Mouse (Mus musculus): Measurements from ENCODE around the gene Sectm1b. TPM values are rescaled to one million over a fixed set of nuclear protein-coding genes. Genes with fewer than 3 reads are reported as not detected.

Sectm1b gene
- polyA plus RNA-seq, 1 experiment from 2014 or later: not detected

GRCm38 (mm10) chr11:121099762-121100161 is 36.4 kb upstream of the Sectm1b start:
- no peaks in the 10 kb centered on the region for H3K27me3 ChIP-seq (replicated peaks; ENCODE audit: control insufficient read depth, insufficient read depth, low read length)
- H3K36me3 ChIP-seq (ENCODE audit: control insufficient read depth, insufficient read depth): no peaks in the 10 kb centered on the region
- no peaks in the 10 kb centered on the region for H3K9me3 ChIP-seq (ENCODE audit: control insufficient read depth, low read length)
- H3K4me1 ChIP-seq (replicated peaks; ENCODE audit: control insufficient read depth, insufficient read depth, low read length): no peaks in the 10 kb centered on the region
- H3K4me3 ChIP-seq (replicated peaks; ENCODE audit: low read length): no peak overlapping the region
- WGBS: 75% methylated on average over 7 of the region's 7 CpGs
- ATAC-seq: no peak
- H3K27ac ChIP-seq (ENCODE audit: low read length): no peak overlapping the region
- no peak overlapping the region for H3K9ac ChIP-seq (replicated peaks; ENCODE audit: low read depth, low read length)
- no peak overlapping the region for H3K4me2 ChIP-seq (ENCODE audit: low read length)

- H3K9ac ChIP-seq (replicated peaks; ENCODE audit: low read depth, low read length): no peak overlapping the region
- ATAC-seq: no peak
- H3K27me3 ChIP-seq (replicated peaks; ENCODE audit: control insufficient read depth, insufficient read depth, low read length): no peaks in the 10 kb centered on the region
- H3K4me1 ChIP-seq (replicated peaks; ENCODE audit: control insufficient read depth, insufficient read depth, low read length): no peaks in the 10 kb centered on the region
- no peaks in the 10 kb centered on the region for H3K36me3 ChIP-seq (ENCODE audit: control insufficient read depth, insufficient read depth)
- WGBS: 91% methylated on average over 14 of the region's 14 CpGs
- H3K27ac ChIP-seq (ENCODE audit: low read length): no peak overlapping the region
- H3K9me3 ChIP-seq (ENCODE audit: control insufficient read depth, low read length): no peaks in the 10 kb centered on the region
- no peak overlapping the region for H3K4me3 ChIP-seq (replicated peaks; ENCODE audit: low read length)
- H3K4me2 ChIP-seq (ENCODE audit: low read length): no peak overlapping the region
Measured at GRCm38 (mm10) chr11:121092606-121093585, 29.5 kb upstream of the Sectm1b start.

GRCm38 (mm10) chr11:121090943-121091342 is 27.6 kb upstream of the Sectm1b start:
- Histone ChIP-seq H3K36me3 (ENCODE audit: control insufficient read depth, insufficient read depth) (no peaks in the 10 kb centered on the region), H3K4me1 (replicated peaks; ENCODE audit: control insufficient read depth, insufficient read depth, low read length) (no peaks in the 10 kb centered on the region), H3K27me3 (replicated peaks; ENCODE audit: control insufficient read depth, insufficient read depth, low read length) (no peaks in the 10 kb centered on the region), H3K9ac (replicated peaks; ENCODE audit: low read depth, low read length) (no peak overlapping the region), H3K4me2 (ENCODE audit: low read length) (no peak overlapping the region), H3K27ac (ENCODE audit: low read length) (no peak overlapping the region), H3K9me3 (ENCODE audit: control insufficient read depth, low read length) (no peaks in the 10 kb centered on the region), H3K4me3 (replicated peaks; ENCODE audit: low read length) (no peak overlapping the region)
- no peak for ATAC-seq
- 68% methylated on average over 4 of the region's 4 CpGs for WGBS

- Histone ChIP-seq H3K27ac (ENCODE audit: low read length) (no peak overlapping the region), H3K36me3 (ENCODE audit: control insufficient read depth, insufficient read depth) (no peaks in the 10 kb centered on the region), H3K9me3 (ENCODE audit: control insufficient read depth, low read length) (no peaks in the 10 kb centered on the region), H3K4me1 (replicated peaks; ENCODE audit: control insufficient read depth, insufficient read depth, low read length) (no peaks in the 10 kb centered on the region), H3K9ac (replicated peaks; ENCODE audit: low read depth, low read length) (no peak overlapping the region), H3K4me3 (replicated peaks; ENCODE audit: low read length) (no peak overlapping the region), H3K4me2 (ENCODE audit: low read length) (no peak overlapping the region), H3K27me3 (replicated peaks; ENCODE audit: control insufficient read depth, insufficient read depth, low read length) (no peaks in the 10 kb centered on the region)
- ATAC-seq: no peak
- WGBS: 89% methylated on average over 2 of the region's 2 CpGs
Measured at GRCm38 (mm10) chr11:121089756-121090546, 26.6 kb upstream of the Sectm1b start.

GRCm38 (mm10) chr11:121088997-121089396 is 25.6 kb upstream of the Sectm1b start:
- no peaks in the 10 kb centered on the region for H3K4me1 ChIP-seq (replicated peaks; ENCODE audit: control insufficient read depth, insufficient read depth, low read length)
- no peaks in the 10 kb centered on the region for H3K36me3 ChIP-seq (ENCODE audit: control insufficient read depth, insufficient read depth)
- no peak overlapping the region for H3K27ac ChIP-seq (ENCODE audit: low read length)
- no peak for ATAC-seq
- no peaks in the 10 kb centered on the region for H3K9me3 ChIP-seq (ENCODE audit: control insufficient read depth, low read length)
- H3K27me3 ChIP-seq (replicated peaks; ENCODE audit: control insufficient read depth, insufficient read depth, low read length): no peaks in the 10 kb centered on the region
- WGBS: 81% methylated on average over 6 of the region's 6 CpGs
- H3K4me3 ChIP-seq (replicated peaks; ENCODE audit: low read length): no peak overlapping the region
- H3K9ac ChIP-seq (replicated peaks; ENCODE audit: low read depth, low read length): no peak overlapping the region
- H3K4me2 ChIP-seq (ENCODE audit: low read length): no peak overlapping the region

- Histone ChIP-seq H3K36me3 (ENCODE audit: control insufficient read depth, insufficient read depth) (no peaks in the 10 kb centered on the region), H3K4me1 (replicated peaks; ENCODE audit: control insufficient read depth, insufficient read depth, low read length) (no peaks in the 10 kb centered on the region), H3K9ac (replicated peaks; ENCODE audit: low read depth, low read length) (no peak overlapping the region), H3K9me3 (ENCODE audit: control insufficient read depth, low read length) (no peaks in the 10 kb centered on the region), H3K27ac (ENCODE audit: low read length) (no peak overlapping the region), H3K4me3 (replicated peaks; ENCODE audit: low read length) (no peak overlapping the region), H3K27me3 (replicated peaks; ENCODE audit: control insufficient read depth, insufficient read depth, low read length) (no peaks in the 10 kb centered on the region), H3K4me2 (ENCODE audit: low read length) (no peak overlapping the region)
- WGBS: 49% methylated on average over 4 of the region's 4 CpGs
- no peak for ATAC-seq
Measured at GRCm38 (mm10) chr11:121086296-121086695, 22.9 kb upstream of the Sectm1b start.

GRCm38 (mm10) chr11:121085181-121085580 is 21.8 kb upstream of the Sectm1b start:
- Histone ChIP-seq H3K9me3 (ENCODE audit: control insufficient read depth, low read length) (no peaks in the 10 kb centered on the region), H3K4me2 (ENCODE audit: low read length) (no peak overlapping the region), H3K9ac (replicated peaks; ENCODE audit: low read depth, low read length) (no peak overlapping the region), H3K27me3 (replicated peaks; ENCODE audit: control insufficient read depth, insufficient read depth, low read length) (no peaks in the 10 kb centered on the region), H3K27ac (ENCODE audit: low read length) (no peak overlapping the region), H3K4me1 (replicated peaks; ENCODE audit: control insufficient read depth, insufficient read depth, low read length) (no peaks in the 10 kb centered on the region), H3K4me3 (replicated peaks; ENCODE audit: low read length) (no peak overlapping the region), H3K36me3 (ENCODE audit: control insufficient read depth, insufficient read depth) (no peaks in the 10 kb centered on the region)
- no peak for ATAC-seq
- WGBS: 82% methylated on average over 5 of the region's 5 CpGs

- H3K27me3 ChIP-seq (replicated peaks; ENCODE audit: control insufficient read depth, insufficient read depth, low read length): no peaks in the 10 kb centered on the region
- no peak overlapping the region for H3K9ac ChIP-seq (replicated peaks; ENCODE audit: low read depth, low read length)
- H3K4me2 ChIP-seq (ENCODE audit: low read length): no peak overlapping the region
- H3K4me3 ChIP-seq (replicated peaks; ENCODE audit: low read length): no peak overlapping the region
- no peaks in the 10 kb centered on the region for H3K4me1 ChIP-seq (replicated peaks; ENCODE audit: control insufficient read depth, insufficient read depth, low read length)
- no peak for ATAC-seq
- 85% methylated on average over 6 of the region's 6 CpGs for WGBS
- no peak overlapping the region for H3K27ac ChIP-seq (ENCODE audit: low read length)
- H3K36me3 ChIP-seq (ENCODE audit: control insufficient read depth, insufficient read depth): no peaks in the 10 kb centered on the region
- H3K9me3 ChIP-seq (ENCODE audit: control insufficient read depth, low read length): no peaks in the 10 kb centered on the region
Measured at GRCm38 (mm10) chr11:121082857-121083500, 19.6 kb upstream of the Sectm1b start.

- H3K9me3 ChIP-seq (ENCODE audit: control insufficient read depth, low read length): no peaks in the 10 kb centered on the region
- no peak overlapping the region for H3K27ac ChIP-seq (ENCODE audit: low read length)
- no peak for ATAC-seq
- no peak overlapping the region for H3K4me3 ChIP-seq (replicated peaks; ENCODE audit: low read length)
- no peaks in the 10 kb centered on the region for H3K27me3 ChIP-seq (replicated peaks; ENCODE audit: control insufficient read depth, insufficient read depth, low read length)
- no peaks in the 10 kb centered on the region for H3K4me1 ChIP-seq (replicated peaks; ENCODE audit: control insufficient read depth, insufficient read depth, low read length)
- WGBS: 81% methylated on average over 3 of the region's 3 CpGs
- no peaks in the 10 kb centered on the region for H3K36me3 ChIP-seq (ENCODE audit: control insufficient read depth, insufficient read depth)
- H3K9ac ChIP-seq (replicated peaks; ENCODE audit: low read depth, low read length): no peak overlapping the region
- no peak overlapping the region for H3K4me2 ChIP-seq (ENCODE audit: low read length)
Measured at GRCm38 (mm10) chr11:121082250-121082649, 18.9 kb upstream of the Sectm1b start.
